Mouse (Mus musculus) 3134 (cell line): ENCODE data around the gene Evi5.

Experiments used
- DNase-seq: peaks from one replicate; pipeline ENCODE4 v3.0.0-alpha.2; 2011; ENCODE audit warnings: low spot score; ENCODE audit not compliant: insufficient read length; ENCODE audit errors: extremely low read depth

Gene Evi5

DNA sequence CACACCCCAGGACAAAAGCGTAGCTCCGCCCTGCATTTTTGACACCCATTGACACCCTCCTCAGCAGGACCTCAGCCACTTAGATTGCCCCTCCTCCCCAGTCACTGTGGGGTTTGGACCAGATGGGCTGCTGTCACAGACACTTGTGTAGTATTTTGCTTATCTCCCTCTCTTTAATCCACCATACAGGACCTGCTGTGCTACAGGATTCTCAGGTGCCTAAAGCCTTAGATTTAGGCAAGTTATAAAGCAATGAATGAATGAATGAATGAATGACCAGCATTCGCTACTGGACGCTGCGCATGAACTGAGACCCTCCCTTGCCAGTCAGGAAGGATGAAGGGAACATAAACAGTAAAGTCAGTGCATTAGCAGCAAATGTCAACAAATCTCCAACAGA lies 154.4 kb downstream of the Evi5 start:
- no peak for DNase-seq

DNA sequence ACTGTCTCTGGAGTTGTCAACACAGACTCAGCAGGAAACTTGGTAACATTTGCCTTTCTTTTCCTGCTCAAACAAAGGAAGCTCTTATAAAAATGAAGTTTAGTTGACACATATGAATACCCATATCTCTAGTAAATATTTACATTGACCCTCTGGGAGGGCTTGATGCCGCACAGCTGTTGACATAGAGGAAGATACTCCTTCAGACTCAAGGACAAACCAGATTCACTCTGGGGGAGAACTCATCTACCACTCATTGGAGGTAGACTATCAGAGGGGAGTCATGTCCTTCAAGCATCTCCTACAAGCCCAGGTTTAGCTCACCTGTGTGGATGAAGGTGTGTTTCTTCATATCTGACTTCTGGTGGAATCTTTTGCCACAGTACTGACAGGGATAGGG lies 155.1 kb downstream of the Evi5 start:
- no peak for DNase-seq

DNA sequence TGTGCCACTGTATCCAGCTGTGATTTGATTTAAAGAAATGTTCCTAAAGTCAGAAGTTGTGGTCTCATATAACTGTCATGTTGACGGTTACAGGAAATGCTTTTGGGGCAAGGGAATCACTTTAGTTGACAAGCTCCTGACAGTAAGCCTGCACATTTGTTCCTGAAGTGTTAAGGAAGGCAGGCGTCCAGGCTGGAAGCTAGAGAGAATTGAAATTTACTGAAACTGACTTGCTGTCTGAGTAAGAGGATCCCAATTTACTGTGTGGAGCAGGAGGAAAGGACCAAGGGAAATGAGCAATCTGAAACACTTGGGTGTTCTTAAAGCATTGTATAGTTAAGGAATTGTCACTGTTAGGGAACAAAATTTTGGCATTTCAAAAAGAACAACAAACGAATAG lies 155.7 kb downstream of the Evi5 start:
- no peak for DNase-seq

DNA sequence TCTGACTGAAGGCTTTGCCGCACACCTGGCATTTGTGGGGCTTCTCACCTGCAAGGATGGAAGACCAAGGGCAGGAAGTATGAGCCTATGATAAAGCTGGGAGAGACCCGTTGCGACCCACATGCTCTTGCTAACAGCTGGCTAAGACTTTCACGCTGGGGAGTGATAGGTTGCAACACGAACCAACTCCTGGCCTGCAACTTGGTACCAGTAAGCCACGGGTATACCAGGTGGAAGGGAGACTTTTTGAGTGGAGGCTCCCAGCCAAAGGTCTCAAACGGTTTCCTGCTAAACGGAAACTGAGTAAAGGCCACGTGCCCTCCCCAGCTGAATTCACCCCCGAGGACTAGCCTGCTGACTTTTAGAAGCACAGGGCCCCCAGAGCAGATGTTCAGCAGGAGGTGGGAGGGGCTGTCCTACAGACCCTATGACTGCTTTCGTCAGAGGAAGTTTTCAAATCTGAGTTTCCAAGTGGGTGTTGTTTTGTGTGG lies 157.0 kb downstream of the Evi5 start:
- no peak for DNase-seq

DNA sequence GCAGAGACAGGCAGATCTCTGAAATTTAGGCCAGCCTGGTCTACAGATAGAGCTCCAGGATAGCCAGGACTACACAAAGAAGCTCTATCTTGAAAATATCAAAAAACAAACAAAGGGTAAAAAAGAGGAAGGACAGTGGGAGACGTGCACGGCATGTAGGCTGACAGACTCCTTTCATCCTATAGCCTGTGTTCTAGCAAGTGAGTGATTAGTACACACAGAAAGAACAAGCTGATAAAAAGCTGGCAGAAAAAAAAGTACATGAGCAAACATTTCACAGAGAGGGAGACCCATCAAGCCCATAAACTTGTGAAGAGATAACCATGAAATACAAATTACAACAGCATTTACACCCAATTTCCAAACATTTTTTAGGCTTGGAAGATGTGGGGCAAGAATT lies 163.2 kb downstream of the Evi5 start:
- DNase-seq = no peak

DNA sequence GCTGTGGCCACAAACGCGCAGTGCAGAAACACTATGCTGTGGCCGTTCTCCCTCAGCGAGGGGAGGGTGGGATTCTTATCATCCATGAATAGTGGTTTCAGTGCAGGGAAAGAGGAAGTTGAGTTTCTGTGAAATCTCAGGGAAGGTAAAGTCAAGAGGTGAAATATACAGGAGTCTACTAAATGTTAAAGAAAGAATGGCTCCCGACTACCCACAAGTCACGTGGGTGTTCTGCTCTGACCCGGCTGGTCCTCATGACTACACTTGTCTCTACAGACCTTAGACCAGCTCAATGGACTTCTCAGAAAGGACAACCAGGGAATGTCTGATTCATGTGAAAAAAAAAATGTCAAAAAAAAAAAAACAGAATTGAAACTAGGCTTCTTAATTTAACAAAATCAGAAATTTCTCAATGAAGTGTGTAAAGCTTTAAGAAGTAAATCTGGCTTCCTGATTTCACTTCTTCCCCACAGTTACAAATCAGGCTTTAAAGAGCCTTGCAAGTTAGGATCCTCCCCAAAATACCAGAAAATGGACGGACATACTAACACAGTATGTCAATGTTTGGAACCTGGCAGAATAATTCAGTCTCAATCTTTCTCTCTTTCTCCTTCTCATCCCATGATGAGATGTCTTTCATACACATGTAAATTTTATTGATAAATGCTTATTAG lies 166.6 kb downstream of the Evi5 start:
- no peak for DNase-seq

DNA sequence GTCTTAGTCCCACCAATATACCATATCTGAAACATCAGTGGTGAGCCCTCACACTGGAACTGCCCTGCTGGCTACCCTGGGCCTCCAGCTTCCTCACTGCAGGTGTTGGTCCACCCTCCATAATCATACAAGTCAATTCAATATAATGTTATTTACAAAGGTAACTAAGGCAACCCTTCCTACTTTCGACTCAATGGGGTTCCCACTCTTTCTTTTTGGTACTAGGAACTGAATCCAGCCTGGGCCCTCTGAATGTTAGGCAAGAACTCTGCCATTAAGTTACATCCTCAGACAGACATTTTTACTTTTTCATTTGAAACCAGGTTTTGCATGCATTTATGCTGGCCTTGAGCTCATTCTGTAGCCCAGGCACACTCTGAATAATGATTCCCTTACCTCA lies 168.6 kb downstream of the Evi5 start:
- no peak for DNase-seq

DNA sequence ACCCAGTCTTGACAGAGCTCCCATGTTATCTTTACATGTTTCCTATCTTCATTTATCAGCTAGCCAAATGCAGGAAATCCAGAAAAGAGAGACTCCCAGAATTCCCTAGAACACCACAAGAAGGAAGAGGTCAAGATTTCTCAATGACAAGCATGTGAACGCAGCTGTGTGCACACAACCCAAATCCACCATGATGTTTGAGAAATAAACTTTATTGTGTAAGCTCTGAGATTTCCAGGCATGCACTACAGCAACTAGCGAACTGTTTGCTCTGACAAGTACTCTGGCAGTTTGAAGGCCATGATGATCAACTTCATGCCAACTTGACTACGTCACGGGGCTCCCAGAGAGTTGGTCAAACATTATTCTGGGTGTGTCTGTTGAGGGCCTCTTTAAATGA lies 169.2 kb downstream of the Evi5 start:
- DNase-seq = no peak

DNA sequence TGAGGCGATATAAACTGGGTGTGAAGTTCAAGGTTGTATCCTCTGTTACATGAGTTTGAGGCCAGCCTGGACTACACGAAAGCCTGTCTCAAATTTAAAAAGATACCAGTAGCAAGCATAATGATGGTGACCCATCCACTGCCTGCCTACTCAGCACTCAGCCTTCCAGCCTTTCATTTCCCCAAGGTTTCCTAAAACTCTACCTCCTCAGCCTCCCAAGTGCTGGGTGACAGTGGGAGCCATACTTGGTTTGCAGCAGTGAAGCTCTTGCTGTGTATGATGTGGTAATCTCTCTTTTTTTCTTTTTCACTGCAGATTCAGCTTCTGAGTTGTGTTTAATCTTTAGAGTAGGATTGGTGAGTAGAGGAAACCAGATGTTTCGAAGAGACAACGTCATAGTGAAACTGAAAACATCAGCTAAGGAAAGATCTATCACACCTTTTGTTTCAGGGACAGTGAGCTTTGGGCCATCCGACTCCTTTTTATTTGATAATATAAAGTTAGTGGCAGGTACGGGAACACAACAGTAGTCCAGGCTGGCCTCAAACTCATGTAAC lies 171.6 kb downstream of the Evi5 start:
- no peak for DNase-seq

DNA sequence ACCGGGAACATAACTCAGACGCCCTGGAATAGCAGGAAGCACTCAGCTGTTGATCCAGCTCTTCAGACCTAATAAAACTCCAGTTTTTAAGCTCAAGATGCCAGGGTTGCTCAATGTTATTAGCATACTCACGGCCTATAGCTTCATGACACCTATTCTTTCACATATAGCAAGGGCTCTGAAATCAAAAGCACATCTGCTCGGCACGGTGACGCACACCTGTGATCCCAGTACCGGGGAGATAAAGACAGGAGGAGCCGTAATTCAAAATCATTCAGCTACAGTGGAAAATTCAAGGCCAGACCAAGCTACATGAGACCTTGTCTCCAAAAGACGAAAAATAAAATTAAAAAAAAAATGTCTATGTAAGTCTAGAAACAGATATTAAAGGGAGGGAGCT lies 173.2 kb downstream of the Evi5 start:
- no peak for DNase-seq

DNA sequence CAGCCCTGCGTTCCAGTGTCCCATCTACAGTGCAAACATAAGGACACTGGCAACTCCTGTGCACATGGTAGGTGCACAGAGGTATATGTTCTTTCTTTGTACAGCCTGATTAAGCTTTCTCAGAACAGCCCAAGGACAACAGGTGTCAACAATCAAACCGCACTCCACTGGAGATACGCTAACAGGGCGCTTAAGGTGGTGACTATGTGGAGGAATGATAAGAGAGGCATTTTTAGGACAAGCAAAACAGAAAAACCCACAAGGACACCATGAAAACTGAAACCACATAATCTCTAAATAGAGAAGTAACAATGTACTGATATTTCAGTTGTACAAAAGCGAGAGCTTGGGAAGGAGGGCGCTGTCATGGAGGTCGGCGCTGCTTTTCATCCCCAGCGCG lies 174.0 kb downstream of the Evi5 start:
- no peak for DNase-seq

DNA sequence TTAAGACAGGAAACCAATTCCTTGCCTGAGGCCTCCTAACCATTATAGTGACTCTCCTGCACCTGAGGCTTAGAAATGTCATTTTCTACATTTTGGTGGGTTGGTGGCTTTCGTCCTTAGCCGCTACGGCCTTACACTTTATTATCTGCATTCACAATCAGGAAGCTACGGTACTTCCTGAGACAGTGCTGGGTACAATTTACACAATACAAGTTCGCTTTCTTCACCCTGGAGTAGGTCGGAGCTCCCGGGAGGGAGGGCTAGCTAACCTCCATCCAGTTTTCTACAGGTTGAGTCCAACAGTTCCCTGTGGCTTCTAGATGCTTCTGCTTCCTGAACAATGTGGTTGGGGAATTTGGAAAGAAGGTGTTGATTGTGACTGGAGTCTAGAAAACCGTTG lies 176.0 kb downstream of the Evi5 start:
- DNase-seq = no peak

DNA sequence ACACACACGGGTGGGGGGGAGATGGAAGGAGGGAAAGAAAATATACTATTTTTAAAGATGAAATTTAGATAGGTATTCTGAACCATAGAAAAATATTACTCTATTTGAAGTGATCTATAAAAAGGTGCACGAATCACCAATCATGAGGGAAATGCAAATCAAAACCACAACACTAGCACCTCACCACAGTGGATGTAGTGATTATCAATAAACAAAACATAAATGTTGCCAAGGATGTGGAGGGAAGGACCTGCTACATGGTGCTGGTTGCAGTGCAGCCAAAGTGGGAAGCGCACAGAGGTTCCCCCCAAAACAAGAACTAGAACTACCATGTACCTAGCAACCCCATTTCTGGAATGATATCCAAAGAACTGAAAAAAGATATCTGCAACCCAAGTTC lies 179.9 kb downstream of the Evi5 start:
- no peak for DNase-seq
